Mouse (Mus musculus) CH12.LX (cell line): ENCODE results near the gene Rps12-ps3. TPM values are rescaled to one million over a fixed set of nuclear protein-coding genes. Genes with fewer than 3 reads are reported as not detected.

Experiments
- DNase-seq: peaks from one replicate; pipeline ENCODE4 v3.0.0-alpha.2; 2013; ENCODE audit errors: extremely low read depth
- H3K27ac ChIP-seq: 2 replicates; pipeline ENCODE4 v1.5.1; 2012; ENCODE audit warnings: low read depth, mild to moderate bottlenecking, control low read depth, moderate library complexity; ENCODE audit not compliant: insufficient read depth
- H3K27me3 ChIP-seq: replicated peaks from 2 replicates; pipeline ENCODE3; 2012; ENCODE audit warnings: inconsistent platforms
- H3K36me3 ChIP-seq, 2 experiments: replicated peaks in 1 of 2; 2 replicates each; pipeline versions ENCODE3 to v1.6.1; 2012; ENCODE audit warnings: inconsistent platforms in 1 of 2, low read length in 1 of 2, mild to moderate bottlenecking in 1 of 2, mixed read lengths in 1 of 2, moderate library complexity in 1 of 2; ENCODE audit not compliant: control insufficient read depth in 1 of 2, insufficient read depth in 1 of 2
- H3K4me1 ChIP-seq, 2 experiments: 2 replicates each; pipeline ENCODE4 v1.6.1; 2012; ENCODE audit warnings: inconsistent platforms in 1 of 2, moderate library complexity in 1 of 2; ENCODE audit not compliant: insufficient read depth in 2 of 2, control insufficient read depth in 1 of 2
- H3K4me2 ChIP-seq: 2 replicates; pipeline ENCODE4 v1.6.1; 2012; ENCODE audit warnings: low read depth, mild to moderate bottlenecking, control low read depth; ENCODE audit not compliant: poor library complexity, insufficient read depth, severe bottlenecking
- H3K4me3 ChIP-seq, 3 experiments: fragments of 150-350 bp in 1 of 3; sonication (generic) in 1 of 3; replicated peaks in 1 of 3; 2 replicates each; pipeline versions ENCODE3 to v1.5.1; 2011 to 2012; ENCODE audit warnings: low read depth in 2 of 3, low read length in 2 of 3, mild to moderate bottlenecking in 2 of 3, moderate library complexity in 2 of 3, control low read depth in 1 of 3, improper control_type of control experiment in 1 of 3, inconsistent platforms in 1 of 3, mixed read lengths in 1 of 3; ENCODE audit not compliant: poor library complexity in 1 of 3
- H3K79me2 ChIP-seq: replicated peaks from 2 replicates; pipeline ENCODE4 v1.6.1; 2012; ENCODE audit warnings: mild to moderate bottlenecking, moderate library complexity; ENCODE audit not compliant: control insufficient read depth, poor library complexity, insufficient read depth, severe bottlenecking; ENCODE audit errors: extremely low read depth
- H3K9ac ChIP-seq: 2 replicates; pipeline ENCODE4 v1.6.1; 2012; ENCODE audit warnings: low read depth, mild to moderate bottlenecking, control low read depth, moderate library complexity; ENCODE audit not compliant: insufficient read depth
- H3K9me3 ChIP-seq: replicated peaks from 2 replicates; pipeline ENCODE3; 2012; ENCODE audit warnings: low read length, inconsistent platforms, mixed read lengths
- CHD2 ChIP-seq: IDR thresholded peaks from 2 replicates; pipeline ENCODE4 v1.6.1; 2011; ENCODE audit warnings: low read length, improper control_type of control experiment
- EP300 ChIP-seq: IDR thresholded peaks from 2 replicates; pipeline ENCODE4 v1.6.1; 2011; ENCODE audit warnings: low read length, improper control_type of control experiment
- ETS1 ChIP-seq: conservative IDR thresholded peaks from 2 replicates; pipeline ENCODE4 v1.6.1; 2012; ENCODE audit warnings: low read depth, mild to moderate bottlenecking, inconsistent platforms, low read length, improper control_type of control experiment, moderate library complexity
- GABPA ChIP-seq: IDR thresholded peaks from 2 replicates; pipeline ENCODE4 v1.6.1; 2012; ENCODE audit warnings: low read depth, low read length, improper control_type of control experiment, inconsistent platforms; ENCODE audit not compliant: insufficient replicate concordance
- MAFK ChIP-seq: IDR thresholded peaks from 2 replicates; pipeline ENCODE4 v1.6.1; 2011; ENCODE audit warnings: low read length, improper control_type of control experiment; ENCODE audit not compliant: insufficient replicate concordance
- MAZ ChIP-seq: IDR thresholded peaks from 2 replicates; pipeline ENCODE4 v1.6.1; 2012; ENCODE audit warnings: low read depth, mild to moderate bottlenecking, inconsistent platforms, low read length, improper control_type of control experiment, moderate library complexity
- MXI1 ChIP-seq: IDR thresholded peaks from 2 replicates; pipeline ENCODE4 v1.6.1; 2011; ENCODE audit warnings: mild to moderate bottlenecking, low read depth, low read length, improper control_type of control experiment
- NRF1 ChIP-seq: IDR thresholded peaks from 2 replicates; pipeline ENCODE4 v1.6.1; 2014; ENCODE audit warnings: low read depth, mild to moderate bottlenecking, inconsistent platforms, low read length, improper control_type of control experiment, moderate library complexity
- PAX5 ChIP-seq: IDR thresholded peaks from 2 replicates; pipeline ENCODE4 v1.6.1; 2012; ENCODE audit warnings: low read length, inconsistent platforms, mixed read lengths
- POLR2AphosphoS2 ChIP-seq: IDR thresholded peaks from 2 replicates; pipeline ENCODE4 v1.6.1; 2011; ENCODE audit warnings: low read depth, low read length, improper control_type of control experiment
- SIN3A ChIP-seq: IDR thresholded peaks from 2 replicates; pipeline ENCODE4 v1.6.1; 2012; ENCODE audit warnings: low read length, improper control_type of control experiment, inconsistent platforms
- TCF12 ChIP-seq: IDR thresholded peaks from 2 replicates; pipeline ENCODE4 v1.6.1; 2014; ENCODE audit warnings: low read depth, mild to moderate bottlenecking, inconsistent platforms, low read length, improper control_type of control experiment
- UBTF ChIP-seq: IDR thresholded peaks from 2 replicates; pipeline ENCODE4 v1.6.1; 2012; ENCODE audit warnings: low read depth, mild to moderate bottlenecking, inconsistent platforms, low read length, improper control_type of control experiment, moderate library complexity
- USF1 ChIP-seq: IDR thresholded peaks from 2 replicates; pipeline ENCODE4 v1.6.1; 2014; ENCODE audit warnings: low read depth, mild to moderate bottlenecking, inconsistent platforms, low read length, improper control_type of control experiment
- ZMIZ1 ChIP-seq: IDR thresholded peaks from 2 replicates; pipeline ENCODE4 v1.6.1; 2012; ENCODE audit warnings: low read depth, mild to moderate bottlenecking, inconsistent platforms, low read length, improper control_type of control experiment
- dilution Hi-C: fragments of 300-500 bp; cut with MboI; formaldehyde crosslinking; loops from 2 replicates; pipeline ENCODE4 v1.14.3; 2020; ENCODE audit warnings: low sequenced_read_pairs; ENCODE audit not compliant: extremely low pct_unique_long_range_greater_than_20kb, extremely low pct_ligation_motif_present
- in situ Hi-C: fragments of 300-500 bp; cut with MboI; formaldehyde crosslinking; loops from 3 replicates; pipeline ENCODE4 v1.14.3; 2019; ENCODE audit warnings: low sequenced_read_pairs, low pct_ligation_motif_present, low pct_unique_long_range_greater_than_20kb, mixed read lengths
- polyA plus RNA-seq: library from polyadenylated mRNA; unstranded; fragments of >175 nt; gene quantifications from 2 replicates; pipeline ENCODE4 v1.2.1, GENCODE M21; 2012; ENCODE audit warnings: low read depth; ENCODE audit not compliant: insufficient read length
- total RNA-seq, 2 experiments: library from RNA; depleted of rRNA; stranded (reverse); fragments of 300-350 nt in 1 of 2; fragments of >200 nt in 1 of 2; gene quantifications; 2 replicates each; pipeline ENCODE4 v1.2.3; 2012 to 2014

Rps12-ps3 gene
- total and polyA plus RNA-seq, 3 experiments = 567 to 3,509 (median 1,885) TPM

DNA sequence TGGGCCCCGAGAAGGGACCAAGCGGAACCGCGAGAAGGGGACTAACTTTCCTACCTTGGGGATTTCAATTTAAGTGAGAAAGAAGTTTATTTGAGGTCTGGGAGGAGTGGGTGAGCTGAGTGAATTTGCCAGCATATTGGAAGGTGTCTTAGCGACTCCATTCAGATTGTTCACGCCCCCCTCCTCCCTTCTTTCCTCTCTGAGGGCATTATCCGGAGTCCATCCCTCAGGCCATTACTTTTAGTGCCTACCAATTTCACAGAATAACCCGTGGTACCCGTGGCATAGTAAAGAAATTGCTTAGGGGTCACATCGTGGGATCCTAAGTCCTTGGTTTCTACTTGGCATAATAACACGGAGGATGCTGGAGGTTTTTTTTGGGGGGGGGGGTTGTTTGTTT is 24.2 kb downstream of the Rps12-ps3 start:
- no peak for DNase-seq
- Histone ChIP-seq H3K27me3 (no peaks in the 10 kb centered on the region), H3K27ac (no peak overlapping the region), H3K36me3 (no peaks in the 10 kb centered on the region), H3K9ac (peak overlapping the region; percentile 74), H3K9me3 (no peaks in the 10 kb centered on the region), H3K4me2 (peak overlapping the region; percentile 52; the same call in 1 of the 2 replicates), H3K79me2 (peaks cover 29% of the 10 kb centered on the region), H3K4me3 (peak overlapping the region; percentile 70 to 94 (median 93)), H3K4me1 (peaks cover 5 to 23% of the 10 kb centered on the region in 2 experiments; a peak in 3 of 4 replicates)
- no peak for TF ChIP-seq PAX5
- TF ChIP-seq UBTF = no peak
- no peak for TF ChIP-seq POLR2AphosphoS2
- TF ChIP-seq TCF12 = no peak
- no peak for TF ChIP-seq GABPA
- no peak for TF ChIP-seq ZMIZ1
- no peak for TF ChIP-seq ETS1
- no peak for TF ChIP-seq NRF1
- no peak for TF ChIP-seq USF1
- TF ChIP-seq MAZ = no peak
- no peak for TF ChIP-seq MAFK
- no peak for TF ChIP-seq EP300
- dilution Hi-C loops = no loop called here
- in situ Hi-C loops = no loop called here

DNA sequence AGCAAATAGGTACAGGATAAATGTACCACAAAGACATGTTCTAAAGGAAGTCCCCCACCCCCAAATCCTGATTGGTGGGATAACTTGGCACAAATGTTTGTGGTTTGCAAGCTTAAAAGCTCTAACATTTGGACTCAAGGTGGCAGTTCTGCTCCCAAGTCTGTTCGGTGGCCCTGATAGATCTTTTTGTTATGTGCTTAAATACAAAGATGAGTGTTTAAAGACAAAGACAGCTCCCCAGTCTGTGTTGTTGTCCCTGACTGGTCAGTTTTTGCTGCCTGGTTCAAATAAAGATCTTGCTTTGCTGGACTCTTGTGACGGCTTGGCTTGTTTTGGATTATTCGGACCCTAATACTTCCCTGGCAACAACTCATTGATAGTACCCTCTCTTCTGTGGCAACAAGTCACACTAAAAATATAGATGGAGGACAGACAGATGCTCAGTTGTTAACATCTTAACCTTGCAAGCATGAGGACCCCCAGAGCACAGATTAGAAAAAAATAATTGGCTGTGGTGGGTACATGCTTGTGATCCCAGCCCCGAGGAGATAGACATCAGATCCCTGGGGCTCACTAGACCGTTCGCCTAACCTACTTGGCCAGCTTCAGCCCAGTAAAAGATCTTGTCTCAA is 27.4 kb downstream of the Rps12-ps3 start:
- Histone ChIP-seq H3K36me3 (no peaks in the 10 kb centered on the region), H3K27ac (no peak overlapping the region), H3K4me2 (no peak overlapping the region), H3K79me2 (peaks cover 9% of the 10 kb centered on the region), H3K9ac (no peak overlapping the region), H3K4me3 (no peak overlapping the region), H3K9me3 (no peaks in the 10 kb centered on the region), H3K27me3 (no peaks in the 10 kb centered on the region), H3K4me1 (peaks cover 5 to 33% of the 10 kb centered on the region in 2 experiments; a peak in 3 of 4 replicates)
- DNase-seq = no peak
- TF ChIP-seq MXI1 = no peak
- no peak for TF ChIP-seq SIN3A
- no peak for TF ChIP-seq CHD2
- dilution Hi-C loops = no loop called here
- in situ Hi-C loops = no loop called here
